In the genomic region with DNA sequence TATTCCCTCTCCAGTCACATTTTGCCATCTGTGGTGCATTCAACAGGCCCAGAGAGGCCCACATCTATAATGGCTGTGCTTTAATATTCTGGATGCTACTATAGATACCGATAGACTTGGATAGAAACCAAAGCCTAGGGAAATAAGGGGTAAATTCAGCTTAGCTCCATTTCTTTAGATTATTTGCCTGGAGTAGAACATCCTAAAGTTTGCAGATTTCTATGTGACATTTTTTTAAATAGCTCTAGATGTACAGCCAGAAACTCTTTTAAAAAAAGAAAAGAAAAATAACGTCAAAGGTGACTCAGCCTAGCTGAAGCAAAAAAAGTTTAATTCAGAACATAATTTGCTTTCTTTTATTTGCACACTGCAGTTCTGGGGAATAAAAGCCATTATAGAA, we compare ENCODE assay signal across 23 mouse cellular contexts.
DNase-seq lines count a peak whose midpoint lies in the region; ATAC-seq and TF ChIP-seq lines count a peak whose summit lies in the region.
"Had no signal": no experiment of that assay in that cellular context is flagged by ENCODE, and none has a peak within 500 bp of the region (broad histone marks: within the 10 kb centered on the region; RNA-seq: fewer than 3 reads in every experiment).

No protein-coding gene starts in this region.

- no peak overlapping the region for H3K4me2 ChIP-seq in forebrain, embryonic 13.5 days

- no peaks in the 10 kb centered on the region for H3K36me3 ChIP-seq in forebrain, embryonic 13.5 days (ENCODE audit: poor library complexity, severe bottlenecking)
- H3K36me3 ChIP-seq: G1E had no signal

- H3K27ac ChIP-seq in left cerebral cortex, adult 2 months, result peak overlapping the region; percentile 74
- H3K27ac ChIP-seq in forebrain, embryonic 13.5 days, result no peak overlapping the region

- no peaks in the 10 kb centered on the region for H3K27me3 ChIP-seq in forebrain, embryonic 13.5 days
- H3K27me3 ChIP-seq: CH12.LX, Patski had no signal

- intact Hi-C loops in left cerebral cortex, adult 2 months (cut with DNase I), result loop anchor here (1.0 to 5.0 kb wide), 3 partner anchors 17 to 249 kb away; no protein-coding TSS in a partner anchor

- H3K4me1 ChIP-seq in forebrain, embryonic 13.5 days, result no peaks in the 10 kb centered on the region

- H3K4me3 ChIP-seq in left cerebral cortex, adult 2 months, result no peak overlapping the region
- H3K4me3 ChIP-seq in forebrain, embryonic 13.5 days, result no peak overlapping the region

- TF ChIP-seq CTCF in left cerebral cortex, adult 2 months (IDR thresholded peaks at IDR 0.05), result no peak

- 83% methylated on average over 2 of the region's 2 CpGs for WGBS in forebrain, embryonic 13.5 days

- no peak overlapping the region for H3K9ac ChIP-seq in forebrain, embryonic 13.5 days

- H3K9me3 ChIP-seq in forebrain, embryonic 13.5 days (replicated peaks), result no peaks in the 10 kb centered on the region
- H3K9me3 ChIP-seq: G1E had no signal

- no peak for DNase-seq in frontal cortex, postnatal 14 days (ENCODE audit: low spot score in 2 of 2)
- no peak for DNase-seq in left cerebral cortex, adult 2 months (ENCODE audit: extremely low spot score in 1 of 2, low spot score in 2 of 2)
- no peak for DNase-seq in left cerebral cortex, adult 8-10 months (ENCODE audit: low spot score in 2 of 2)
- DNase-seq in brain, adult 2 months (ENCODE audit: low read depth, low spot score), result peak; percentile 55
- DNase-seq in telencephalon, adult 2 months (ENCODE audit: low read depth, low spot score), result peak; percentile 40
- DNase-seq in adrenal gland, adult 8-10 months, result no peak
- DNase-seq: adrenal gland, adult 2 months; adrenal gland, postnatal 10 days; adrenal gland, postnatal 14 days; adrenal gland, postnatal 25 days; adrenal gland, postnatal 36 days; B cell, adult 2 months; cerebellum, adult 11 months; cerebellum, adult 11-12 months; cerebellum, adult 18-20 months; cerebellum, adult 2 months had no signal

- peak; percentile 89 for ATAC-seq in frontal cortex, adult (ENCODE audit: low TSS enrichment)
- no peak for ATAC-seq in forebrain, embryonic 13.5 days
- ATAC-seq: activated CD4-positive, CD25-positive, alpha-beta regulatory T cell, adult 4 months; CD4-positive, CD25-positive, alpha-beta regulatory T cell, adult 4 months; Patski had no signal

Comparison
In these comparisons a context has a peak if more than half of its experiments do, and no peak if none do; other contexts are left out.
1. DNase-seq: peak in brain, adult 2 months (single experiment) and telencephalon, adult 2 months (single experiment); none in frontal cortex, postnatal 14 days (0 of 2), left cerebral cortex, adult 2 months (0 of 2), left cerebral cortex, adult 8-10 months (0 of 2) and adrenal gland, adult 8-10 months (single experiment).